Mouse (Mus musculus): ENCODE data around the gene Trit1. TPM values are rescaled to one million over a fixed set of nuclear protein-coding genes. Genes with fewer than 3 reads are reported as not detected.
A peak's percentile ranks its signal among the peaks of the same experiment; 100 is the strongest.
"Not testable (repeated sequence)": the region's sequence is repeated elsewhere in the genome, so short reads cannot be mapped to it uniquely, and the experiment has no call there.

The Trit1 gene
- polyA plus RNA-seq, 1 experiment from 2014 or later: 21.6 TPM

GRCm38 (mm10) chr4:123000130-123000529 lies 16.3 kb upstream of the Trit1 start:
- peaks cover 31% of the 10 kb centered on the region for H3K36me3 ChIP-seq (replicated peaks)
- peak overlapping the region; percentile 84 for H3K4me3 ChIP-seq
- H3K9me3 ChIP-seq: no peaks in the 10 kb centered on the region
- WGBS: 56% methylated on average over 14 of the region's 14 CpGs
- peaks cover 83% of the 10 kb centered on the region for H3K4me1 ChIP-seq
- H3K27ac ChIP-seq (replicated peaks): peak overlapping the region; percentile 95
- peaks cover 37% of the 10 kb centered on the region for H3K27me3 ChIP-seq (replicated peaks; ENCODE audit: low read depth, poor library complexity, severe bottlenecking)
- no peak for DNase-seq (ENCODE audit: low spot score)

- no peaks in the 10 kb centered on the region for H3K9me3 ChIP-seq
- peaks cover 31% of the 10 kb centered on the region for H3K36me3 ChIP-seq (replicated peaks)
- peak overlapping the region; percentile 95 for H3K27ac ChIP-seq (replicated peaks)
- H3K27me3 ChIP-seq (replicated peaks; ENCODE audit: low read depth, poor library complexity, severe bottlenecking): peaks cover 37% of the 10 kb centered on the region
- no peak for DNase-seq (ENCODE audit: low spot score)
- 51% methylated on average over 17 of the region's 17 CpGs for WGBS
- peaks cover 90% of the 10 kb centered on the region for H3K4me1 ChIP-seq
- H3K4me3 ChIP-seq: peak overlapping the region; percentile 84; the same call in 1 of the 2 replicates
Measured at GRCm38 (mm10) chr4:123000617-123001342, 15.6 kb upstream of the Trit1 start.

- H3K4me3 ChIP-seq: no peak overlapping the region
- H3K27ac ChIP-seq (replicated peaks): peak overlapping the region; percentile 62
- H3K27me3 ChIP-seq (replicated peaks; ENCODE audit: low read depth, poor library complexity, severe bottlenecking): peaks cover 11% of the 10 kb centered on the region
- H3K4me1 ChIP-seq: peaks cover 49% of the 10 kb centered on the region
- WGBS: 38% methylated on average over 15 of the region's 15 CpGs
- peaks cover 24% of the 10 kb centered on the region for H3K36me3 ChIP-seq (replicated peaks)
- peak; percentile 56 for DNase-seq (ENCODE audit: low spot score)
- H3K9me3 ChIP-seq: no peaks in the 10 kb centered on the region
Measured at GRCm38 (mm10) chr4:123005054-123005966, 11.1 kb upstream of the Trit1 start.

GRCm38 (mm10) chr4:123012501-123012900 lies 3.9 kb upstream of the Trit1 start:
- WGBS: 91% methylated on average over 4 of the region's 4 CpGs
- H3K4me3 ChIP-seq; H3K36me3 ChIP-seq (replicated peaks); H3K27me3 ChIP-seq (replicated peaks; ENCODE audit: low read depth, poor library complexity, severe bottlenecking); H3K9me3 ChIP-seq; DNase-seq (ENCODE audit: low spot score): not testable (repeated sequence)
- H3K4me1 ChIP-seq: peaks cover 41% of the 10 kb centered on the region
- peak overlapping the region; percentile 94 for H3K27ac ChIP-seq (replicated peaks)

- Histone ChIP-seq H3K4me1 (peaks cover 51% of the 10 kb centered on the region), H3K9me3 (no peaks in the 10 kb centered on the region), H3K36me3 (replicated peaks) (peaks cover 3% of the 10 kb centered on the region), H3K4me3 (no peak overlapping the region), H3K27me3 (replicated peaks; ENCODE audit: low read depth, poor library complexity, severe bottlenecking) (no peaks in the 10 kb centered on the region), H3K27ac (replicated peaks) (peak overlapping the region; percentile 94)
- no peak for DNase-seq (ENCODE audit: low spot score)
- 51% methylated on average over 5 of the region's 5 CpGs for WGBS
Measured at GRCm38 (mm10) chr4:123013346-123013945, 3.0 kb upstream of the Trit1 start.

GRCm38 (mm10) chr4:123013949-123014406 lies 2.4 kb upstream of the Trit1 start:
- Histone ChIP-seq H3K9me3 (no peaks in the 10 kb centered on the region), H3K4me3 (no peak overlapping the region), H3K27ac (replicated peaks) (peak overlapping the region; percentile 94; the same call in 1 of the 2 replicates), H3K36me3 (replicated peaks) (peaks cover 9% of the 10 kb centered on the region), H3K27me3 (replicated peaks; ENCODE audit: low read depth, poor library complexity, severe bottlenecking) (no peaks in the 10 kb centered on the region), H3K4me1 (peaks cover 56% of the 10 kb centered on the region)
- WGBS: 53% methylated on average over 3 of the region's 3 CpGs
- DNase-seq (ENCODE audit: low spot score): peak; percentile 32

- peak overlapping the region; percentile 94 for H3K27ac ChIP-seq (replicated peaks)
- 35% methylated on average over 7 of the region's 7 CpGs for WGBS
- H3K27me3 ChIP-seq (replicated peaks; ENCODE audit: low read depth, poor library complexity, severe bottlenecking): no peaks in the 10 kb centered on the region
- no peak for DNase-seq (ENCODE audit: low spot score)
- H3K4me1 ChIP-seq: peaks cover 59% of the 10 kb centered on the region
- H3K36me3 ChIP-seq (replicated peaks): peaks cover 14% of the 10 kb centered on the region
- no peaks in the 10 kb centered on the region for H3K9me3 ChIP-seq
- no peak overlapping the region for H3K4me3 ChIP-seq
Measured at GRCm38 (mm10) chr4:123014501-123015282, 1.7 kb upstream of the Trit1 start.

- no peaks in the 10 kb centered on the region for H3K9me3 ChIP-seq
- DNase-seq (ENCODE audit: low spot score): no peak
- H3K4me1 ChIP-seq: peaks cover 23% of the 10 kb centered on the region
- H3K4me3 ChIP-seq: no peak overlapping the region
- H3K27me3 ChIP-seq (replicated peaks; ENCODE audit: low read depth, poor library complexity, severe bottlenecking): no peaks in the 10 kb centered on the region
- H3K27ac ChIP-seq (replicated peaks): no peak overlapping the region
- 94% methylated on average over 3 of the region's 3 CpGs for WGBS
- peaks cover 74% of the 10 kb centered on the region for H3K36me3 ChIP-seq (replicated peaks)
Measured at GRCm38 (mm10) chr4:123021591-123021990, 5.2 kb downstream of the Trit1 start.

GRCm38 (mm10) chr4:123022896-123023295 lies 6.5 kb downstream of the Trit1 start:
- WGBS: 92% methylated on average over 1 of the region's 1 CpGs
- peaks cover 14% of the 10 kb centered on the region for H3K4me1 ChIP-seq
- no peak overlapping the region for H3K4me3 ChIP-seq
- H3K27me3 ChIP-seq (replicated peaks; ENCODE audit: low read depth, poor library complexity, severe bottlenecking): no peaks in the 10 kb centered on the region
- H3K27ac ChIP-seq (replicated peaks): no peak overlapping the region
- DNase-seq (ENCODE audit: low spot score): no peak
- peaks cover 87% of the 10 kb centered on the region for H3K36me3 ChIP-seq (replicated peaks)
- no peaks in the 10 kb centered on the region for H3K9me3 ChIP-seq

- no peak overlapping the region for H3K27ac ChIP-seq (replicated peaks)
- no peaks in the 10 kb centered on the region for H3K27me3 ChIP-seq (replicated peaks; ENCODE audit: low read depth, poor library complexity, severe bottlenecking)
- no peak for DNase-seq (ENCODE audit: low spot score)
- H3K4me1 ChIP-seq: no peaks in the 10 kb centered on the region
- WGBS: 90% methylated on average over 2 of the region's 2 CpGs
- no peak overlapping the region for H3K4me3 ChIP-seq
- H3K36me3 ChIP-seq (replicated peaks): peaks cover 85% of the 10 kb centered on the region
- no peaks in the 10 kb centered on the region for H3K9me3 ChIP-seq
Measured at GRCm38 (mm10) chr4:123025418-123025817, 9.0 kb downstream of the Trit1 start.

- H3K27ac ChIP-seq (replicated peaks): no peak overlapping the region
- no peaks in the 10 kb centered on the region for H3K27me3 ChIP-seq (replicated peaks; ENCODE audit: low read depth, poor library complexity, severe bottlenecking)
- DNase-seq (ENCODE audit: low spot score): no peak
- H3K9me3 ChIP-seq: no peaks in the 10 kb centered on the region
- no peaks in the 10 kb centered on the region for H3K4me1 ChIP-seq
- no peak overlapping the region for H3K4me3 ChIP-seq
- peaks cover 86% of the 10 kb centered on the region for H3K36me3 ChIP-seq (replicated peaks)
- 96% methylated on average over 13 of the region's 13 CpGs for WGBS
Measured at GRCm38 (mm10) chr4:123026161-123026560, 9.8 kb downstream of the Trit1 start.

GRCm38 (mm10) chr4:123026597-123026996 lies 10.2 kb downstream of the Trit1 start:
- Histone ChIP-seq H3K27ac (replicated peaks) (no peak overlapping the region), H3K4me1 (0 out of 2 replicates have a peak, but pooled peaks cover 3% of the 10 kb centered on the region), H3K4me3 (no peak overlapping the region), H3K36me3 (replicated peaks) (peaks cover 86% of the 10 kb centered on the region), H3K9me3 (no peaks in the 10 kb centered on the region), H3K27me3 (replicated peaks; ENCODE audit: low read depth, poor library complexity, severe bottlenecking) (no peaks in the 10 kb centered on the region)
- no peak for DNase-seq (ENCODE audit: low spot score)
- 88% methylated on average over 4 of the region's 4 CpGs for WGBS

All from embryonic facial prominence, embryonic 10.5 days (tissue).